Mouse (Mus musculus) hindbrain, embryonic 15.5 days (tissue): ENCODE data around the gene Lpin1. TPM values are rescaled to one million over a fixed set of nuclear protein-coding genes. Genes with fewer than 3 reads are reported as not detected.
A peak's percentile ranks its signal among the peaks of the same experiment; 100 is the strongest.

Source experiments
- ATAC-seq: fragments of 200-750 bp; cut with Nextera tagmentation; 2 replicates; pipeline ENCODE4 v1.8.0; 2017; ENCODE audit warnings: low read depth, moderate number of reproducible peaks, moderate TSS enrichment; ENCODE audit not compliant: low FRiP score
- H3K27ac ChIP-seq: fragments of 300-500 bp; sonication (generic); replicated peaks from 2 replicates; pipeline ENCODE4 v1.5.1; 2015; ENCODE audit warnings: mild to moderate bottlenecking, inconsistent platforms
- H3K27me3 ChIP-seq: fragments of 300-500 bp; sonication (generic); 2 replicates; pipeline ENCODE4 v1.6.1; 2015; ENCODE audit warnings: control low read depth, inconsistent platforms
- H3K36me3 ChIP-seq: fragments of 300-500 bp; sonication (generic); 2 replicates; pipeline ENCODE4 v1.6.1; 2015; ENCODE audit warnings: control low read depth, inconsistent platforms
- H3K4me1 ChIP-seq: fragments of 300-500 bp; sonication (generic); replicated peaks from 2 replicates; pipeline ENCODE4 v1.6.1; 2015; ENCODE audit warnings: control low read depth, inconsistent platforms
- H3K4me2 ChIP-seq: fragments of 300-500 bp; sonication (generic); 2 replicates; pipeline ENCODE4 v1.6.1; 2015; ENCODE audit warnings: moderate library complexity, mild to moderate bottlenecking, inconsistent platforms
- H3K4me3 ChIP-seq: fragments of 300-500 bp; sonication (generic); 2 replicates; pipeline ENCODE4 v1.5.1; 2015; ENCODE audit warnings: mild to moderate bottlenecking, inconsistent platforms
- H3K9ac ChIP-seq: fragments of 300-500 bp; sonication (generic); 2 replicates; pipeline ENCODE4 v1.6.1; 2015; ENCODE audit warnings: inconsistent platforms
- H3K9me3 ChIP-seq: fragments of 300-500 bp; sonication (generic); 2 replicates; pipeline ENCODE4 v1.6.1; 2016; ENCODE audit warnings: control low read depth, inconsistent platforms
- WGBS: fragments of 180-500 bp; shearing (Covaris S2); methylation state at CpG from one replicate; pipeline ENCODE4 v1.1.7; 2015; 5-methylcytosine and 5-hydroxymethylcytosine counted together
- polyA plus RNA-seq: library from polyadenylated mRNA; unstranded; fragments of >200 nt; fragmentation: Nextera tagmentation; extraction: Ambion mirVana; gene quantifications from 2 replicates; pipeline ENCODE4 v1.2.1, GENCODE M21; 2015

Lpin1 gene
- polyA plus RNA-seq, 1 experiment from 2014 or later: 17.0 TPM

DNA sequence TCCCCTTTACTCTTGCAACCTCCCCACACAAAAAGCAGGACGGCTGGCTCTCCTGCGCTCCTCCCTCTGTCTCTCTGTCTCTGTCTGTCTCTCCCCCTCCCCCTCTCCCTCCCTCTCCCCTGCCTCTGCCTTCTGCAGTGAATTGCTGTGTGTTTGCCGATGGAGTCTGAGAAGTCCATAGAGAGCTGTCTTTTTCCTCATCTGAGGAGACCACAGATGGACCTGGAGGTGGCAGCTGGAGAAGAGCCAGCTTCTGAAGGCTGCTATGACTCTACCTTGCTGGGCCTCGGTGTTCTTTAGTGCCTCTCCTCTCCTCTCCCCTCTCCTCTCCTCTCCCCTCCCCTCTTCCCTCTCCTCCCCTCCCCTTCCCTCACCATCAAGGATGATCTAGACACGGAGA lies 5.1 kb downstream of the Lpin1 start:
- no peak overlapping the region for H3K27ac ChIP-seq
- 76% methylated on average over 5 of the region's 5 CpGs for WGBS

DNA sequence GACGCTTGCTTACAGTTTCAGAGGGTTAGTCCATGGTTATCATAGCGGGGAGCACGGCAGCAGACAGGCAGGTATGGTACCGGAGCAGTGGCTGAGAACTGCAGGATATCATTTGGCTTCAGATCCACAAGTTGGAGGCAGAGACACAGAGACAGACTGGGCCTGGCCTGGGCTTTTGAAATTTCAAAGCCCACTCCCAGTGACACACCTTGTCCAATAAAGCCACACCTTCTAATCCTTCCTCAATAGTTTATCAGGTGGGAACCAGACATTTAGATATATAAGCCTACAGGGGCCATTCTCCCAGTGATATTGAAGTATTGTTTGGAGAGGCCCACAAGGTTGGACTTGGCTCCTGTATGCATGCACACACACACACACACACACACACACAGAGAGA lies 8.5 kb downstream of the Lpin1 start:
- Histone ChIP-seq H3K27ac (no peak overlapping the region), H3K4me3 (no peak overlapping the region), H3K4me2 (no peak overlapping the region), H3K4me1 (no peaks in the 10 kb centered on the region), H3K9me3 (no peaks in the 10 kb centered on the region), H3K27me3 (no peaks in the 10 kb centered on the region), H3K9ac (no peak overlapping the region), H3K36me3 (no peaks in the 10 kb centered on the region)
- ATAC-seq: no peak
- 86% methylated on average over 4 of the region's 4 CpGs for WGBS

More for the DNA sequence above, 5.1 kb downstream of the Lpin1 start:
- Histone ChIP-seq H3K4me3 (no peak overlapping the region), H3K36me3 (no peaks in the 10 kb centered on the region), H3K4me2 (no peak overlapping the region), H3K9ac (no peak overlapping the region), H3K9me3 (no peaks in the 10 kb centered on the region), H3K27me3 (no peaks in the 10 kb centered on the region), H3K4me1 (no peaks in the 10 kb centered on the region)
- no peak for ATAC-seq

DNA sequence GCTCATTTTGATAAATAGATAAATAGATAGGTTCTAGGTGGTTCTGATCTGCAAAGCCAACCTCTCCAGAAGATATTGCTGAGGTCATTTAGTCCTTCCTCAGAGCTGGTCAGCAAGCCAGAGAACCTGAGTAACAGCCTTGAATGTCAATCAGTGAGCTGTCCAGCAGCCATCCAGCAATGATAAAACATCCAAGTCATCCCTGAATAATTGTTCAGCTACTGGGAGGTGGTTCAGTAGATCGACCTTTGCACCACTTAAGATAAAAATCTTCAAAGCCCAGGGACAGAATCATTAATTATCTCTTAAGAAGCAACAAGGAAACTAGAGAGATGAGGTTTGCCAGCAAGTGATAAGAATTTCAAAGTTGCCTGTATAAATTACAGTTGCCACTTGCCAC lies 10.4 kb downstream of the Lpin1 start:
- 65% methylated on average over 1 of the region's 1 CpGs for WGBS
- no peaks in the 10 kb centered on the region for H3K27me3 ChIP-seq
- ATAC-seq: no peak
- no peak overlapping the region for H3K9ac ChIP-seq
- H3K27ac ChIP-seq: no peak overlapping the region
- no peaks in the 10 kb centered on the region for H3K36me3 ChIP-seq
- H3K9me3 ChIP-seq: no peaks in the 10 kb centered on the region
- H3K4me2 ChIP-seq: no peak overlapping the region
- no peak overlapping the region for H3K4me3 ChIP-seq
- H3K4me1 ChIP-seq: no peaks in the 10 kb centered on the region

DNA sequence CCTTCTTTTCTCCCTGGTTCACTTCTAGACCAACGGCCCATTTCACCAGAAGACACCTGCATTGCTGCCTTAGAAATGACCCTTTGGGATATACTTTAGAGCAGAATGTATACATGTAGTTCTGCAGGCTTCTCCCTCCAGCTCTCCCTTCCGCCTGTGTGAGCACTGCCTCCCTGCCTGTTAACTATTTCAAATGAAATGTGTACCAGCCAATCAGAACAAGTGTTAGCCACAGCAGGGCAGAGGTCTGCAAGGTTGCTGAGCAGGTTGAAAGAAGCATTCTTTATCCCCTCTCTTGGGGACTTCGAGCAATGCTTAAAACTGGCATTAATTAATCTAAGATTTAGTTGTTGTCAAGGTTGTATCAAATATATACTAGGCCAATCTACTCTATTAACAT lies 11.4 kb downstream of the Lpin1 start:
- Histone ChIP-seq H3K36me3 (no peaks in the 10 kb centered on the region), H3K4me3 (no peak overlapping the region), H3K27me3 (no peaks in the 10 kb centered on the region), H3K9ac (no peak overlapping the region), H3K4me1 (no peaks in the 10 kb centered on the region), H3K4me2 (no peak overlapping the region), H3K27ac (no peak overlapping the region), H3K9me3 (no peaks in the 10 kb centered on the region)
- ATAC-seq: no peak
- WGBS: 55% methylated on average over 3 of the region's 3 CpGs

DNA sequence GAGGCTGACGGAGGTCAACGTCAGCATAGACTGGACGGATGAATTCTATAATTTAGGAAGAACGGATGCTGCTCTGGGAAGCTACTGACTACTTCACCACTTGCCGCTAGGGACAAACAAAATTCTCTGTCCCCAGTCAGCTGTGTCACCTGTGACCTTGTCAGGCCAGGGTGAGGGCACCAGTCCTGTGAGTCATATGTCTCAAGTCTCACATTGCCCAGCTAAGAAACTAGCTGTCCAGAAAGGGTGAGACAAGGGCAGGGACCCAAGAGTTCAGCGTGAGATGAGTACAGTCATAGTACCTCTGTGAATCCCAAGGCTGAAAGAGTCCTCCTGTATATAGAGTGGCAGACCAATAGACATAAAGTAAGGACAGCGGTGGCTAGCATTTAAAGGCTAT lies 17.0 kb downstream of the Lpin1 start:
- Histone ChIP-seq H3K27me3 (no peaks in the 10 kb centered on the region), H3K9me3 (no peaks in the 10 kb centered on the region), H3K27ac (no peak overlapping the region), H3K4me2 (no peak overlapping the region), H3K36me3 (no peaks in the 10 kb centered on the region), H3K9ac (no peak overlapping the region), H3K4me1 (peaks cover 24% of the 10 kb centered on the region), H3K4me3 (no peak overlapping the region)
- 93% methylated on average over 7 of the region's 7 CpGs for WGBS
- ATAC-seq: no peak

- no peak overlapping the region for H3K4me3 ChIP-seq
- no peak overlapping the region for H3K4me2 ChIP-seq
- H3K27ac ChIP-seq: no peak overlapping the region
- ATAC-seq: no peak
- H3K9me3 ChIP-seq: no peaks in the 10 kb centered on the region
- no peak overlapping the region for H3K9ac ChIP-seq
- no peaks in the 10 kb centered on the region for H3K36me3 ChIP-seq
- H3K4me1 ChIP-seq: peaks cover 31% of the 10 kb centered on the region
- H3K27me3 ChIP-seq: no peaks in the 10 kb centered on the region
- WGBS: 76% methylated on average over 7 of the region's 7 CpGs
Measured at GRCm38 (mm10) chr12:16593014-16593413, 17.8 kb downstream of the Lpin1 start.

- H3K4me2 ChIP-seq: no peak overlapping the region
Measured at GRCm38 (mm10) chr12:16592451-16592850, 18.3 kb downstream of the Lpin1 start.

DNA sequence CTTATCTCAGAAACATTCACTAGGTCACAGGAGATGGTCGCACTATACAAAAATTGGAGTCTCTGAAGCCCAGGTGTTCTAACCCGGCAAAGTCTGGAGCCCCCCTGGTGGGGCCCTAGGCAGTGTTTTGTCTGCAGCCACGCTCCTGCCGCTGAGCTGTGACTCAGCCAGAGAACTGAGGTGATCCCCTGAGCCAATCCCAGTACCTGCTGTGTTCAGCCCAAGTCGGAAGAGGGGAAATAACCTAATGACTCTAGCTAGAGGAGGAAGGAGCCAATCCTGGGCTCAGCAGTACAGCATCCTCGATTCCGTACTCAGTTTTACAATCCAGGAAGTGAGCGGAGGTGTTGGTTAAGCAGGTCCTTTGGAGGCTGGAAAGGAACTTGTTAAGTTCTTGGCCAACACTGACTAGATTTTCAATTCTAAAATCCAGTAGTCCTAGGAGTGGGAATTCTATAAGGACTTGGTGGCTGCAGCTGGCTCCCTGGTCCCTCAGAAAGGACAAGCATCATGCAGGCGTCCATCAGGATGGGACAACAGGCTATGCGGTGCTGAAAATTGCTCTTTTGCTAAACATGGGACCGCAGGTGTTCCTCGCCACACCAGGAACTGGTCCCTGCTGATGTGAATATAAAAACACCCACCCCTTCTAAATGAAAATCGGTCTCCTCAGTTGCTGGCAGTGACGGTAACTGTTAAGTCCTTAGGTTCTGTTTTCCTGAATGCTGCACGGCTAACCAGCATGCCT lies 19.1 kb downstream of the Lpin1 start:
- Histone ChIP-seq H3K4me1 (peaks cover 45% of the 10 kb centered on the region), H3K9me3 (no peaks in the 10 kb centered on the region), H3K27ac (peak overlapping the region; percentile 67), H3K4me2 (peak overlapping the region; percentile 57), H3K36me3 (no peaks in the 10 kb centered on the region), H3K4me3 (peak overlapping the region; percentile 41), H3K9ac (peak overlapping the region; percentile 20), H3K27me3 (no peaks in the 10 kb centered on the region)
- WGBS: 7% methylated on average over 15 of the region's 15 CpGs
- ATAC-seq: peak; percentile 70

More at GRCm38 (mm10) chr12:16592451-16592850, 18.3 kb downstream of the Lpin1 start:
- no peaks in the 10 kb centered on the region for H3K36me3 ChIP-seq
- H3K4me3 ChIP-seq: no peak overlapping the region
- no peak overlapping the region for H3K27ac ChIP-seq
- no peaks in the 10 kb centered on the region for H3K27me3 ChIP-seq
- no peak overlapping the region for H3K9ac ChIP-seq
- no peak for ATAC-seq
- WGBS: 70% methylated on average over 5 of the region's 5 CpGs
- peaks cover 37% of the 10 kb centered on the region for H3K4me1 ChIP-seq
- no peaks in the 10 kb centered on the region for H3K9me3 ChIP-seq

- WGBS: 31% methylated on average over 4 of the region's 4 CpGs
- Histone ChIP-seq H3K27me3 (no peaks in the 10 kb centered on the region), H3K9ac (no peak overlapping the region), H3K4me1 (peaks cover 61% of the 10 kb centered on the region), H3K36me3 (no peaks in the 10 kb centered on the region), H3K4me2 (peak overlapping the region; percentile 78), H3K27ac (no peak overlapping the region), H3K9me3 (no peaks in the 10 kb centered on the region), H3K4me3 (peak overlapping the region; percentile 98)
- ATAC-seq: no peak
Measured at GRCm38 (mm10) chr12:16589966-16590365, 20.8 kb downstream of the Lpin1 start.

GRCm38 (mm10) chr12:16589204-16589949 lies 21.4 kb downstream of the Lpin1 start:
- no peaks in the 10 kb centered on the region for H3K9me3 ChIP-seq
- peak overlapping the region; percentile 78 for H3K4me2 ChIP-seq
- peak overlapping the region; percentile 98 for H3K4me3 ChIP-seq
- H3K9ac ChIP-seq: peak overlapping the region; percentile 95
- H3K4me1 ChIP-seq: peaks cover 65% of the 10 kb centered on the region
- no peaks in the 10 kb centered on the region for H3K27me3 ChIP-seq
- H3K27ac ChIP-seq: peak overlapping the region; percentile 91
- peak; percentile 88 for ATAC-seq
- under 1% methylated on average over 25 of the region's 36 CpGs for WGBS
- no peaks in the 10 kb centered on the region for H3K36me3 ChIP-seq

DNA sequence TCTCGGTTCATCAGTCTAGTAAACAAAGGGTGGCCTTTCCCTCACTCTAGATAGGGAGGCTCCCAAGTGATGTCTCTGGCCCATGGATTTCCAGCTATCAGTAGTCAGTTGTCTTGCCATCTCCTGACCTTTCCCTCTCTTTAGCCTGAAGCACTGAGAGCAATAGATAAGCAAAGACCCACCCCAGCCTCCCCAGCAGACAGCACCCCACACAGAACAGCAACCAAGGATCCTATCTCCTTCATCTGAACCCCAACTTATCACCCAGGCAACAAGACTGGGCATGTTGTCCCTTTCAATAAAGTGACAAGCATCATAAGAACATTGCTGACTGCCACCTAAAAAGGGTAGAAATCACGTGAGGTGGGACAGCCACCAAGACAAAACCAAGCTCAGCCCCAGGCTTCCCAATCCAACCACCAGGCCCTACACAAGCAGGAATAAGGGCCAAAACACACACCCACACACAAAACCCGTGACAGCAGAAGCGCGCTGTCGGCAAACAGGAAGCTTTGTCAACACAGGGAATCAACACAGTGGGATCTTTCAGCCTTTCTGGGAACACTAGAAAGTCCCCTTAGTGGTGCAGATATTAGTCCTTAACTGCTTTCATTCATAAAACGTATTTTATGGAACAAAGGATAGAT lies 22.2 kb downstream of the Lpin1 start:
- Histone ChIP-seq H3K4me3 (peak overlapping the region; percentile 98), H3K4me2 (peak overlapping the region; percentile 78), H3K9me3 (no peaks in the 10 kb centered on the region), H3K4me1 (peaks cover 70% of the 10 kb centered on the region), H3K27ac (peak overlapping the region; percentile 91), H3K27me3 (no peaks in the 10 kb centered on the region), H3K9ac (peak overlapping the region; percentile 95), H3K36me3 (no peaks in the 10 kb centered on the region)
- no peak for ATAC-seq
- 9% methylated on average over 7 of the region's 7 CpGs for WGBS

GRCm38 (mm10) chr12:16587767-16588166 lies 23.0 kb downstream of the Lpin1 start:
- Histone ChIP-seq H3K4me1 (peaks cover 76% of the 10 kb centered on the region), H3K9me3 (no peaks in the 10 kb centered on the region), H3K27ac (no peak overlapping the region), H3K4me2 (peak overlapping the region; percentile 78), H3K9ac (peak overlapping the region; percentile 95; the same call in 1 of the 2 replicates), H3K4me3 (peak overlapping the region; percentile 98), H3K27me3 (no peaks in the 10 kb centered on the region), H3K36me3 (no peaks in the 10 kb centered on the region)
- no peak for ATAC-seq
- 68% methylated on average over 5 of the region's 5 CpGs for WGBS
